Mouse (Mus musculus): ENCODE measurements at regions not wholly inside any gene's neighbourhood (a gene's known extent, or its start where the extent isn't known, plus 50 kb on each side); places are given as distances from the start of the nearest gene placed in this dataset.

GRCm38 (mm10) chr9:105582944-105583343 is 55.8 kb upstream of the Atp2c1 start:
- peak; percentile 68 for DNase-seq (ENCODE audit: low read depth, low spot score)

GRCm38 (mm10) chr9:105579601-105580000 is 52.5 kb upstream of the Atp2c1 start:
- DNase-seq (ENCODE audit: low read depth, low spot score), result no peak
